Mouse (Mus musculus) myocyte (in vitro differentiated cells): ENCODE measurements at regions not wholly inside any gene's neighbourhood (a gene's known extent, or its start where the extent isn't known, plus 50 kb on each side); places are given as distances from the start of the nearest gene placed in this dataset.
A peak's percentile ranks its signal among the peaks of the same experiment; 100 is the strongest.

ENCODE experiments used
- CEBPB ChIP-seq: IDR thresholded peaks from 2 replicates; pipeline ENCODE4 v1.6.1; 2011; ENCODE audit warnings: mild to moderate bottlenecking, moderate library complexity; ENCODE audit not compliant: poor library complexity, insufficient read depth, severe bottlenecking
- MAX ChIP-seq: IDR thresholded peaks from one replicate; pipeline ENCODE4 v1.6.1; 2011; ENCODE audit warnings: low read depth, mild to moderate bottlenecking, control low read depth
- MYOD1 ChIP-seq, 3 experiments: IDR thresholded peaks; one replicate each; pipeline ENCODE4 v1.6.1; 2011; ENCODE audit warnings: control low read depth in 2 of 3, low read depth in 2 of 3, mild to moderate bottlenecking in 2 of 3, moderate library complexity in 1 of 3; ENCODE audit not compliant: insufficient read length in 2 of 3, control insufficient read depth in 1 of 3
- POLR2A ChIP-seq: IDR thresholded peaks from one replicate; pipeline ENCODE4 v1.6.1; 2011; ENCODE audit warnings: low read depth, mild to moderate bottlenecking, control low read depth, moderate library complexity; ENCODE audit not compliant: insufficient read length
- POLR2AphosphoS2 ChIP-seq: IDR thresholded peaks from one replicate; pipeline ENCODE4 v1.6.1; 2011; ENCODE audit warnings: low read depth, control low read depth; ENCODE audit not compliant: insufficient read length

- TF ChIP-seq POLR2A, result no peak
- peak; percentile 9 for TF ChIP-seq MAX
- TF ChIP-seq CEBPB, result peak; percentile 81
- peak; percentile 23 to 77 (median 75) for TF ChIP-seq MYOD1 (IDR thresholded peaks at IDR 0.05; ENCODE audit: control insufficient read depth in 1 of 3, insufficient read length in 2 of 3, low read depth in 2 of 3)
- TF ChIP-seq POLR2AphosphoS2, result no peak
These were observed 2153.8 kb upstream of the Gm7489 start for GRCm38 (mm10) chr15:51730805-51731412.
